Comparison of ENCODE assay signal across 8 mouse cellular contexts in the genomic region with DNA sequence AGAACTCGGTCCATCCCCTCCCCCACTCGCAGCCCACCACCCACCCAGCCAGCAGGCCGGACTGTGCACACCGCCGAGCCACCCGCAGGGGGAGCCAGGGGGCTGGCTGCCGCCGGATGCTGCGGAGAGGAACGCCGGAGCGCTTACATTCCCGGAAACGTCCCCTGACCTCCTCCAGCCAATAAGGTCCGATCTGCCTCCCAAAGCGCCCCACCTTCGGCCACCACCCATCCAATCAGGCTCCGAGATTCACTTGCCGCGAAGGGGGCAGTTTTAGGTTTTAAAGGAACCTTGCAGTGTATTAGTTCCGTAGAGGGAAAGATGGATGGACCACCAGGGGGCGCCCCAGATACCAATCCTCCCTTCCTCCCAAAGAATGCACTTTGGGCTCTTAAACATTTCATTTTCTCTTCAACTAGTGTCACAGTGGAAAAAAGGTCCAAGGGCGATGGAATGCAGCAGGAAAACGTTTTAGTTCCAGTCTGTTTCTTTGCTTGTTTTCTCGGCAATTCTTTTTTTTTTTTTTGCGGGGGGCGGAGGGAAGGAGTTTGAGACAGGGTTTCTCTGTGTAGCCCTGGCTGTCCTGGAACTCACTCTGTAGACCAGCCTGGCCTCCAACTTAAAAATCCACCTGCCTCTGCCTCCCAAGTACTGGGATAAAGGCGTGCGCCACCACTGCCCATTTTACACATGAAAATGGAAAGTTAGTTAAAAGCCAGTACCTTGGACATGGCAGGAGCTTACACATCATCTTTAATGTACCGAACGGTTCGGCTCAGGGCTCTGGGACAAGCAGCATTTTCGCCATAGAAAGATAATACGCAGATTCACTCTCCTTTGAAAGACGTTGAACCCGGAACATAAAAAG. TPM values are rescaled to one million over a fixed set of nuclear protein-coding genes. Genes with fewer than 3 reads are reported as not detected.
DNase-seq lines count a peak whose midpoint lies in the region; ATAC-seq lines count a peak whose summit lies in the region.

No protein-coding gene starts in this region.

- peak overlapping the region; percentile 68 to 92 for H3K27ac ChIP-seq in heart, embryonic 14.5 days (replicated peaks in 1 of 2; ENCODE audit: control insufficient read depth in 1 of 2, insufficient read depth in 1 of 2, low read depth in 2 of 2, low read length in 2 of 2)
- H3K27ac ChIP-seq in liver, embryonic 13.5 days, result peak overlapping the region; percentile 81
- H3K27ac ChIP-seq in stomach, embryonic 16.5 days (ENCODE audit: low read length), result peak overlapping the region; percentile 94

- peaks cover 10 to 26% of the 10 kb centered on the region in 2 experiments for H3K4me1 ChIP-seq in heart, embryonic 14.5 days (ENCODE audit: control insufficient read depth in 2 of 2, insufficient read depth in 2 of 2, low read length in 2 of 2)
- H3K4me1 ChIP-seq in liver, embryonic 13.5 days (replicated peaks), result peaks cover 57% of the 10 kb centered on the region
- H3K4me1 ChIP-seq in stomach, embryonic 16.5 days (ENCODE audit: control insufficient read depth, insufficient read depth, low read length), result peaks cover 24% of the 10 kb centered on the region

- H3K27me3 ChIP-seq in heart, embryonic 14.5 days (ENCODE audit: control insufficient read depth, insufficient read depth, low read length), result no peaks in the 10 kb centered on the region
- no peaks in the 10 kb centered on the region for H3K27me3 ChIP-seq in liver, embryonic 13.5 days
- H3K27me3 ChIP-seq in stomach, embryonic 16.5 days (ENCODE audit: control insufficient read depth, insufficient read depth, low read length), result no peaks in the 10 kb centered on the region

- WGBS in heart, embryonic 14.5 days, result 5% methylated on average over 36 of the region's 36 CpGs
- 4% methylated on average over 36 of the region's 36 CpGs for WGBS in liver, embryonic 13.5 days (ENCODE audit: insufficient replicate concordance)
- WGBS in stomach, embryonic 16.5 days, result 5% methylated on average over 36 of the region's 36 CpGs

- no peaks in the 10 kb centered on the region for H3K9me3 ChIP-seq in heart, embryonic 14.5 days (ENCODE audit: control insufficient read depth, low read length)
- H3K9me3 ChIP-seq in liver, embryonic 13.5 days (replicated peaks), result no peaks in the 10 kb centered on the region
- H3K9me3 ChIP-seq in stomach, embryonic 16.5 days (replicated peaks; ENCODE audit: control insufficient read depth, low read length), result no peaks in the 10 kb centered on the region

- peak overlapping the region; percentile 94 for H3K4me2 ChIP-seq in heart, embryonic 14.5 days (ENCODE audit: low read length)
- H3K4me2 ChIP-seq in liver, embryonic 13.5 days, result peak overlapping the region; percentile 87
- H3K4me2 ChIP-seq in stomach, embryonic 16.5 days (ENCODE audit: low read depth, low read length), result peak overlapping the region; percentile 95

- peak; percentile 91 for ATAC-seq in CD4-positive, CD25-positive, alpha-beta regulatory T cell, adult 4 months
- ATAC-seq in heart, embryonic 14.5 days (ENCODE audit: insufficient number of reproducible peaks, insufficient read depth, low FRiP score, low read depth), result peak; percentile 92
- peak; percentile 86 for ATAC-seq in liver, embryonic 13.5 days (ENCODE audit: low read depth)
- peak; percentile 91 for ATAC-seq in stomach, embryonic 16.5 days (ENCODE audit: insufficient read depth, low FRiP score)

- peak; percentile 94 for DNase-seq in c-Kit-negative CD71-positive TER-119-positive erythroid progenitor cells, embryonic 14.5 days (ENCODE audit: low read depth, low spot score)
- DNase-seq in fibroblast of lung, adult 2 months (ENCODE audit: low read depth), result peak; percentile 97
- DNase-seq in kidney, postnatal 14 days, result peak; percentile 98
- DNase-seq in liver, embryonic 13.5 days, result peak; percentile 98
- DNase-seq in neural tube, embryonic 10.5 days (ENCODE audit: extremely low spot score, low spot score), result peak; percentile 94

- peak overlapping the region; percentile 85 for H3K9ac ChIP-seq in heart, embryonic 14.5 days (ENCODE audit: low read length)
- H3K9ac ChIP-seq in liver, embryonic 13.5 days, result peak overlapping the region; percentile 88
- peak overlapping the region; percentile 80 for H3K9ac ChIP-seq in stomach, embryonic 16.5 days (ENCODE audit: low read length)

- peaks cover 44% of the 10 kb centered on the region for H3K36me3 ChIP-seq in heart, embryonic 14.5 days (ENCODE audit: control insufficient read depth, insufficient read depth, low read length)
- H3K36me3 ChIP-seq in liver, embryonic 13.5 days, result peaks cover 26% of the 10 kb centered on the region
- H3K36me3 ChIP-seq in stomach, embryonic 16.5 days (ENCODE audit: control insufficient read depth, insufficient read depth, low read length), result no peaks in the 10 kb centered on the region

- peak overlapping the region; percentile 78 to 82 for H3K4me3 ChIP-seq in heart, embryonic 14.5 days (ENCODE audit: control insufficient read depth in 1 of 2, insufficient read depth in 1 of 2, low read depth in 1 of 2, low read length in 2 of 2)
- H3K4me3 ChIP-seq in liver, embryonic 13.5 days (replicated peaks), result peak overlapping the region; percentile 84
- H3K4me3 ChIP-seq in stomach, embryonic 16.5 days (replicated peaks; ENCODE audit: low read length), result peak overlapping the region; percentile 71

RNA-seq across cellular contexts. Expression of a gene that starts 1.4 kb away (rescaled TPM):
- polyA plus RNA-seq in CD4-positive, CD25-positive, alpha-beta regulatory T cell, adult 4 months (2017; shearing (Covaris generic)), result 10 to 100 TPM; 63.3 to 77.5 TPM
- 64.5 and 66.6 TPM in 2 replicates for polyA plus RNA-seq in heart, embryonic 14.5 days (2014; fragmentation: Nextera tagmentation; extraction: Ambion mirVana)
- polyA plus RNA-seq in liver, embryonic 13.5 days (2015; fragmentation: Nextera tagmentation; extraction: Ambion mirVana), result 57.3 and 64.4 TPM in 2 replicates
- 72.0 and 75.5 TPM in 2 replicates for polyA plus RNA-seq in stomach, embryonic 16.5 days (2015; fragmentation: Nextera tagmentation; extraction: Ambion mirVana)

RNA-seq across cellular contexts. Expression of a gene that starts 1.5 kb away (rescaled TPM):
- 10 to 100 TPM; 28.7 to 51.8 TPM for polyA plus RNA-seq in CD4-positive, CD25-positive, alpha-beta regulatory T cell, adult 4 months (2017; shearing (Covaris generic))
- 23.7 and 24.6 TPM in 2 replicates for polyA plus RNA-seq in heart, embryonic 14.5 days (2014; fragmentation: Nextera tagmentation; extraction: Ambion mirVana)
- polyA plus RNA-seq in liver, embryonic 13.5 days (2015; fragmentation: Nextera tagmentation; extraction: Ambion mirVana), result 9.0 and 10.7 TPM in 2 replicates
- polyA plus RNA-seq in stomach, embryonic 16.5 days (2015; fragmentation: Nextera tagmentation; extraction: Ambion mirVana), result 37.0 and 38.5 TPM in 2 replicates

RNA-seq across cellular contexts. Expression of a gene that starts 8.9 kb away (rescaled TPM):
- polyA plus RNA-seq in CD4-positive, CD25-positive, alpha-beta regulatory T cell, adult 4 months (2017; shearing (Covaris generic)), result not detected
- not detected in 2 replicates for polyA plus RNA-seq in heart, embryonic 14.5 days (2014; fragmentation: Nextera tagmentation; extraction: Ambion mirVana)
- 30.5 and 32.8 TPM in 2 replicates for polyA plus RNA-seq in liver, embryonic 13.5 days (2015; fragmentation: Nextera tagmentation; extraction: Ambion mirVana)
- polyA plus RNA-seq in stomach, embryonic 16.5 days (2015; fragmentation: Nextera tagmentation; extraction: Ambion mirVana), result 28.7 and 32.9 TPM in 2 replicates

RNA-seq across cellular contexts. Expression of a gene that starts 33.0 kb away (rescaled TPM):
- 1 to 10 TPM; 2.3 to 3.3 TPM for polyA plus RNA-seq in CD4-positive, CD25-positive, alpha-beta regulatory T cell, adult 4 months (2017; shearing (Covaris generic))
- 7.9 and 9.9 TPM in 2 replicates for polyA plus RNA-seq in heart, embryonic 14.5 days (2014; fragmentation: Nextera tagmentation; extraction: Ambion mirVana)
- 5.0 and 5.1 TPM in 2 replicates for polyA plus RNA-seq in liver, embryonic 13.5 days (2015; fragmentation: Nextera tagmentation; extraction: Ambion mirVana)
- 8.4 and 10.0 TPM in 2 replicates for polyA plus RNA-seq in stomach, embryonic 16.5 days (2015; fragmentation: Nextera tagmentation; extraction: Ambion mirVana)

RNA-seq across cellular contexts. Expression of a gene that starts 41.1 kb away (rescaled TPM):
- 10 to 100 TPM; 14.5 to 15.7 TPM for polyA plus RNA-seq in CD4-positive, CD25-positive, alpha-beta regulatory T cell, adult 4 months (2017; shearing (Covaris generic))
- 23.5 TPM in 2 replicates for polyA plus RNA-seq in heart, embryonic 14.5 days (2014; fragmentation: Nextera tagmentation; extraction: Ambion mirVana)
- polyA plus RNA-seq in liver, embryonic 13.5 days (2015; fragmentation: Nextera tagmentation; extraction: Ambion mirVana), result 4.6 and 4.8 TPM in 2 replicates
- 3.4 and 3.5 TPM in 2 replicates for polyA plus RNA-seq in stomach, embryonic 16.5 days (2015; fragmentation: Nextera tagmentation; extraction: Ambion mirVana)

Comparison
In these comparisons a context has a peak if more than half of its experiments do, and no peak if none do; other contexts are left out.
1. Peak in every context shown above with its lines: DNase-seq, ATAC-seq, H3K4me3 ChIP-seq and H3K27ac ChIP-seq.
2. RNA of a gene that starts 8.9 kb away (polyA plus RNA-seq): 28.7 to 32.9 TPM in stomach, embryonic 16.5 days and 30.5 to 32.8 TPM in liver, embryonic 13.5 days; not detected in CD4-positive, CD25-positive, alpha-beta regulatory T cell, adult 4 months and not detected in heart, embryonic 14.5 days; every median in the first group is over 10 times any median in the second.